Mouse (Mus musculus) ES-E14 (cell line): Measurements from ENCODE around the gene Pdlim1. TPM values are rescaled to one million over a fixed set of nuclear protein-coding genes. Genes with fewer than 3 reads are reported as not detected.

Source experiments
- DNase-seq: peaks from one replicate; pipeline ENCODE4 v3.0.0-alpha.2; 2013; ENCODE audit warnings: low read depth, low spot score
- H3K27ac ChIP-seq: 2 replicates; pipeline ENCODE4 v1.5.1; 2012; ENCODE audit warnings: low read depth, mild to moderate bottlenecking, low read length, moderate library complexity, mixed read lengths; ENCODE audit not compliant: poor library complexity, insufficient read depth, severe bottlenecking
- H3K36me3 ChIP-seq: 2 replicates; pipeline ENCODE4 v1.6.1; 2012; ENCODE audit warnings: mild to moderate bottlenecking, low read length, moderate library complexity, mixed read lengths; ENCODE audit not compliant: control insufficient read depth, poor library complexity, insufficient read depth, severe bottlenecking
- H3K4me1 ChIP-seq, 2 experiments: fragments of 150-350 bp in 1 of 2; sonication (generic) in 1 of 2; 2 replicates each; pipeline ENCODE4 v1.6.1; 2012; ENCODE audit warnings: low read length in 2 of 2, mild to moderate bottlenecking in 1 of 2, mixed read lengths in 1 of 2; ENCODE audit not compliant: control insufficient read depth in 2 of 2, insufficient read depth in 2 of 2, poor library complexity in 1 of 2
- H3K4me3 ChIP-seq, 2 experiments: fragments of 150-350 bp in 1 of 2; sonication (generic) in 1 of 2; 2 replicates each; pipeline ENCODE4 v1.5.1; 2012; ENCODE audit warnings: low read length in 2 of 2, low read depth in 1 of 2, mild to moderate bottlenecking in 1 of 2, mixed read lengths in 1 of 2; ENCODE audit not compliant: insufficient read depth in 1 of 2, poor library complexity in 1 of 2, severe bottlenecking in 1 of 2
- H3K9ac ChIP-seq: 2 replicates; pipeline ENCODE4 v1.6.1; 2012; ENCODE audit warnings: low read depth, mild to moderate bottlenecking, low read length, mixed read lengths; ENCODE audit not compliant: poor library complexity, insufficient read depth, severe bottlenecking
- H3K9me3 ChIP-seq: fragments of 150-350 bp; sonication (generic); 2 replicates; pipeline ENCODE4 v1.6.1; 2012; ENCODE audit warnings: low read depth, mild to moderate bottlenecking, low read length; ENCODE audit not compliant: control insufficient read depth, insufficient read depth
- CHD2 ChIP-seq: IDR thresholded peaks from 2 replicates; pipeline ENCODE4 v1.6.1; 2014; ENCODE audit warnings: mild to moderate bottlenecking, low read depth, low read length, inconsistent platforms
- HCFC1 ChIP-seq: IDR thresholded peaks from 2 replicates; pipeline ENCODE4 v1.6.1; 2012; ENCODE audit warnings: low read length, inconsistent platforms, borderline replicate concordance; ENCODE audit not compliant: insufficient read depth
- MAFK ChIP-seq: IDR thresholded peaks from 2 replicates; pipeline ENCODE4 v1.6.1; 2014; ENCODE audit warnings: mild to moderate bottlenecking, low read depth, low read length, inconsistent platforms; ENCODE audit not compliant: insufficient read depth
- ZC3H11A ChIP-seq: IDR thresholded peaks from 2 replicates; pipeline ENCODE4 v1.6.1; 2012; ENCODE audit warnings: low read depth, mild to moderate bottlenecking, inconsistent platforms, low read length, borderline replicate concordance
- ZNF384 ChIP-seq: IDR thresholded peaks from 2 replicates; pipeline ENCODE4 v1.6.1; 2012; ENCODE audit warnings: low read depth, low read length, inconsistent platforms
- in situ Hi-C, 2 experiments: fragments of 600-800 bp; cut with MboI; formaldehyde crosslinking; loops; one replicate each; pipeline ENCODE4 v1.15.1; 2025; ENCODE audit warnings: low sequenced_read_pairs in 2 of 2, inconsistent platforms in 1 of 2; ENCODE audit not compliant: unreplicated experiment in 2 of 2
- total RNA-seq: library from RNA; depleted of rRNA; stranded (reverse); fragments of 300-350 nt; gene quantifications from 2 replicates; pipeline ENCODE4 v1.2.3, GENCODE M21; 2012

The Pdlim1 gene
- total RNA-seq, 1 experiment = 59.7 TPM

GRCm38 (mm10) chr19:40248476-40248875 is 23.2 kb downstream of the Pdlim1 start:
- TF ChIP-seq ZC3H11A (no peak), ZNF384 (no peak), HCFC1 (no peak), CHD2 (no peak), MAFK (no peak)
- Histone ChIP-seq H3K4me3 (no peak overlapping the region), H3K4me1 (no peaks in the 10 kb centered on the region), H3K36me3 (peaks cover 15% of the 10 kb centered on the region), H3K9me3 (no peaks in the 10 kb centered on the region), H3K9ac (no peak overlapping the region), H3K27ac (no peak overlapping the region)
- in situ Hi-C loops = loop anchor here in 1 of 2 experiments (25.0 kb wide), 1 partner anchor 1261 kb away; no protein-coding TSS in a partner anchor
- DNase-seq = no peak

- no peak for TF ChIP-seq HCFC1
- TF ChIP-seq ZNF384 = no peak
- TF ChIP-seq ZC3H11A = no peak
- TF ChIP-seq CHD2 = no peak
- TF ChIP-seq MAFK = no peak
- no peaks in the 10 kb centered on the region for H3K9me3 ChIP-seq
- no peak overlapping the region for H3K27ac ChIP-seq
- H3K9ac ChIP-seq = no peak overlapping the region
- H3K36me3 ChIP-seq = peaks cover 19% of the 10 kb centered on the region
- H3K4me1 ChIP-seq = no peaks in the 10 kb centered on the region
- DNase-seq = no peak
- H3K4me3 ChIP-seq = no peak overlapping the region
- in situ Hi-C loops = loop anchor here in 1 of 2 experiments (25.0 kb wide), 1 partner anchor 1260 kb away; no protein-coding TSS in a partner anchor
These were observed 24.4 kb downstream of the Pdlim1 start for GRCm38 (mm10) chr19:40247268-40247666.

GRCm38 (mm10) chr19:40246646-40247267 is 24.9 kb downstream of the Pdlim1 start:
- no peaks in the 10 kb centered on the region for H3K9me3 ChIP-seq
- peaks cover 19% of the 10 kb centered on the region for H3K36me3 ChIP-seq
- no peaks in the 10 kb centered on the region for H3K4me1 ChIP-seq
- no peak overlapping the region for H3K4me3 ChIP-seq
- no peak overlapping the region for H3K9ac ChIP-seq
- no peak for DNase-seq
- H3K27ac ChIP-seq = no peak overlapping the region
- in situ Hi-C loops = loop anchor here in 1 of 2 experiments (25.0 kb wide), 1 partner anchor 1259 kb away; no protein-coding TSS in a partner anchor
- TF ChIP-seq HCFC1 (no peak), ZC3H11A (no peak)

- Histone ChIP-seq H3K4me1 (peaks cover 0 to 4% of the 10 kb centered on the region in 2 experiments; a peak in 1 of 4 replicates), H3K9me3 (no peaks in the 10 kb centered on the region), H3K27ac (no peak overlapping the region), H3K9ac (no peak overlapping the region), H3K4me3 (no peak overlapping the region), H3K36me3 (peaks cover 10% of the 10 kb centered on the region; the same call in 1 of the 2 replicates)
- in situ Hi-C loops = loop anchor here in 1 of 2 experiments (25.0 kb wide), 1 partner anchor 1254 kb away; no protein-coding TSS in a partner anchor
- DNase-seq = peak; percentile 65
- TF ChIP-seq ZNF384 (no peak), MAFK (peak; percentile 62; the same call in 1 of the 2 replicates)
These were observed 30.6 kb downstream of the Pdlim1 start for GRCm38 (mm10) chr19:40240838-40241689.
